Mouse (Mus musculus) limb, embryonic 14.5 days (tissue): ENCODE data around the gene Klhdc3. TPM values are rescaled to one million over a fixed set of nuclear protein-coding genes. Genes with fewer than 3 reads are reported as not detected.

ENCODE experiments used
- ATAC-seq: fragments of 200-750 bp; cut with Nextera tagmentation; 2 replicates; pipeline ENCODE4 v1.8.0; 2017; ENCODE audit warnings: low read depth, moderate number of reproducible peaks, moderate TSS enrichment; ENCODE audit not compliant: low FRiP score
- DNase-seq: peaks from one replicate; pipeline ENCODE4 v3.0.0-alpha.2; 2015; ENCODE audit warnings: low spot score
- H3K27ac ChIP-seq: fragments of 300-500 bp; sonication (generic); replicated peaks from 2 replicates; pipeline ENCODE4 v1.5.1; 2014; ENCODE audit warnings: low read depth, mild to moderate bottlenecking, low read length, moderate library complexity, mixed read lengths
- H3K27me3 ChIP-seq: fragments of 300-500 bp; sonication (generic); 2 replicates; pipeline ENCODE4 v1.6.1; 2014; ENCODE audit warnings: low read length, mixed read lengths; ENCODE audit not compliant: control insufficient read depth, insufficient read depth
- H3K36me3 ChIP-seq: fragments of 300-500 bp; sonication (generic); 2 replicates; pipeline ENCODE4 v1.6.1; 2014; ENCODE audit warnings: mild to moderate bottlenecking, low read length, moderate library complexity, mixed read lengths; ENCODE audit not compliant: control insufficient read depth, insufficient read depth
- H3K4me1 ChIP-seq: fragments of 300-500 bp; sonication (generic); 2 replicates; pipeline ENCODE4 v1.6.1; 2014; ENCODE audit warnings: antibody characterized with exemption, low read length, mixed read lengths; ENCODE audit not compliant: control insufficient read depth, insufficient read depth
- H3K4me2 ChIP-seq: fragments of 300-500 bp; sonication (generic); replicated peaks from 2 replicates; pipeline ENCODE4 v1.6.1; 2014; ENCODE audit warnings: low read depth, mild to moderate bottlenecking, low read length, moderate library complexity; ENCODE audit not compliant: severe bottlenecking
- H3K4me3 ChIP-seq: fragments of 300-500 bp; sonication (generic); replicated peaks from 2 replicates; pipeline ENCODE4 v1.5.1; 2014; ENCODE audit warnings: low read length
- H3K9ac ChIP-seq: fragments of 300-500 bp; sonication (generic); 2 replicates; pipeline ENCODE4 v1.6.1; 2014; ENCODE audit warnings: mild to moderate bottlenecking, low read depth, low read length, moderate library complexity; ENCODE audit not compliant: severe bottlenecking
- H3K9me3 ChIP-seq: fragments of 300-500 bp; sonication (generic); 2 replicates; pipeline ENCODE4 v1.6.1; 2016; ENCODE audit warnings: low read length; ENCODE audit not compliant: control insufficient read depth
- POLR2A ChIP-seq: fragments of 200-500 bp; IDR thresholded peaks from 2 replicates; pipeline ENCODE4 v1.8.0; 2012; ENCODE audit warnings: inconsistent platforms, mild to moderate bottlenecking, moderate library complexity, borderline replicate concordance; ENCODE audit not compliant: insufficient read depth, insufficient read length; ENCODE audit errors: extremely low read depth
- WGBS: fragments of 180-500 bp; shearing (Covaris S2); extraction: QIAGEN DNeasy Blood & Tissue Kit; methylation state at CpG from one replicate; pipeline ENCODE4 v1.1.7; 2014; 5-methylcytosine and 5-hydroxymethylcytosine counted together
- polyA plus RNA-seq, 2 experiments: library from polyadenylated mRNA; depleted of rRNA in 1 of 2; stranded (reverse) in 1 of 2; unstranded in 1 of 2; fragments of >200 nt; fragmentation: Nextera tagmentation in 1 of 2; extraction: Ambion mirVana in 1 of 2; gene quantifications; 2 replicates each; pipeline versions ENCODE4 v1.2.1 to v1.2.3; 2012 to 2014

Gene Klhdc3
- polyA plus RNA-seq, 2 experiments = 122 to 137 TPM

GRCm38 (mm10) chr17:46699912-46700311, 19.2 kb upstream of the Klhdc3 start:
- H3K4me2 ChIP-seq = no peak overlapping the region
- no peak for DNase-seq
- WGBS = 87% methylated on average over 3 of the region's 3 CpGs
- ATAC-seq = no peak
- no peak overlapping the region for H3K27ac ChIP-seq
- H3K9me3 ChIP-seq = no peaks in the 10 kb centered on the region
- peaks cover 27% of the 10 kb centered on the region for H3K36me3 ChIP-seq
- TF ChIP-seq POLR2A = no peak
- no peak overlapping the region for H3K9ac ChIP-seq
- H3K4me3 ChIP-seq = no peak overlapping the region
- peaks cover 18% of the 10 kb centered on the region for H3K4me1 ChIP-seq
- H3K27me3 ChIP-seq = no peaks in the 10 kb centered on the region

GRCm38 (mm10) chr17:46699245-46699644, 18.5 kb upstream of the Klhdc3 start:
- Histone ChIP-seq H3K27ac (no peak overlapping the region), H3K36me3 (peaks cover 27% of the 10 kb centered on the region), H3K4me3 (no peak overlapping the region), H3K4me1 (peaks cover 18% of the 10 kb centered on the region), H3K9me3 (no peaks in the 10 kb centered on the region), H3K4me2 (no peak overlapping the region), H3K27me3 (no peaks in the 10 kb centered on the region), H3K9ac (no peak overlapping the region)
- DNase-seq (no peak), ATAC-seq (no peak)
- 54% methylated on average over 5 of the region's 5 CpGs for WGBS
- no peak for TF ChIP-seq POLR2A

GRCm38 (mm10) chr17:46698515-46698914, 17.8 kb upstream of the Klhdc3 start:
- Histone ChIP-seq H3K9me3 (no peaks in the 10 kb centered on the region), H3K27me3 (no peaks in the 10 kb centered on the region), H3K36me3 (peaks cover 30% of the 10 kb centered on the region), H3K9ac (no peak overlapping the region), H3K4me2 (no peak overlapping the region), H3K27ac (no peak overlapping the region), H3K4me1 (peaks cover 13% of the 10 kb centered on the region), H3K4me3 (no peak overlapping the region)
- TF ChIP-seq POLR2A = no peak
- 85% methylated on average over 6 of the region's 6 CpGs for WGBS
- no peak for DNase-seq
- no peak for ATAC-seq

- 68% methylated on average over 1 of the region's 1 CpGs for WGBS
- TF ChIP-seq POLR2A = no peak
- Histone ChIP-seq H3K27me3 (no peaks in the 10 kb centered on the region), H3K27ac (no peak overlapping the region), H3K9ac (no peak overlapping the region), H3K36me3 (peaks cover 39% of the 10 kb centered on the region), H3K4me2 (no peak overlapping the region), H3K9me3 (no peaks in the 10 kb centered on the region), H3K4me1 (no peaks in the 10 kb centered on the region), H3K4me3 (no peak overlapping the region)
- DNase-seq = no peak
- ATAC-seq = no peak
These were observed 13.9 kb upstream of the Klhdc3 start for GRCm38 (mm10) chr17:46694517-46695063.

- Histone ChIP-seq H3K27me3 (no peaks in the 10 kb centered on the region), H3K9me3 (no peaks in the 10 kb centered on the region), H3K4me1 (no peaks in the 10 kb centered on the region), H3K4me2 (no peak overlapping the region), H3K36me3 (peaks cover 39% of the 10 kb centered on the region), H3K9ac (no peak overlapping the region), H3K4me3 (no peak overlapping the region), H3K27ac (no peak overlapping the region)
- ATAC-seq = no peak
- TF ChIP-seq POLR2A = no peak
- DNase-seq = no peak
- WGBS = 96% methylated on average over 2 of the region's 2 CpGs
These were observed 10.7 kb upstream of the Klhdc3 start for GRCm38 (mm10) chr17:46691390-46691789.

GRCm38 (mm10) chr17:46690665-46691064, 10.0 kb upstream of the Klhdc3 start:
- Histone ChIP-seq H3K27ac (no peak overlapping the region), H3K4me3 (no peak overlapping the region), H3K9me3 (no peaks in the 10 kb centered on the region), H3K27me3 (no peaks in the 10 kb centered on the region), H3K36me3 (peaks cover 46% of the 10 kb centered on the region), H3K9ac (no peak overlapping the region), H3K4me1 (no peaks in the 10 kb centered on the region), H3K4me2 (no peak overlapping the region)
- ATAC-seq (no peak), DNase-seq (no peak)
- WGBS = 96% methylated on average over 12 of the region's 12 CpGs
- no peak for TF ChIP-seq POLR2A
